ENCODE assay signal across 9 mouse cellular contexts in the genomic region with DNA sequence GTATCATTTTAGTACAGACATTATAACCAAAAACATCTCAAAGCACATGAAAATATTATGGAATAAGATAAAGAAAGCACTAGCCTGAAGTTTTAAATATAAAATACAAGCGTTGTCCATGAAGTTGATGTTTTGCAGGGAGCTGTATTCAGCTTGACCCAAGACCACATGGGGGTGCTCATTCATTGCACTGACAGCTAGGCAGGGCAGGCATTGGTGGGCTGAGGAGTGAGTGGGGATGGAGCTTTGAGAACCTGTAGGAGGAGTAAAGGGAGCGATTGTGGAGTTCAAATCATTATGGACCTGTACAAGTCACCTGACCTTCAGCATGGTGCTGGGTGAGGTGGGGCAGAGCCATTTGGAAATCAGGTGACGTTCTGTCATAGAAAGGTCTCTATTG. TPM values are rescaled to one million over a fixed set of nuclear protein-coding genes. Genes with fewer than 3 reads are reported as not detected.
DNase-seq lines count a peak whose midpoint lies in the region; ATAC-seq and TF ChIP-seq lines count a peak whose summit lies in the region.
"Had no signal": no experiment of that assay in that cellular context is flagged by ENCODE, and none has a peak within 500 bp of the region (broad histone marks: within the 10 kb centered on the region; RNA-seq: fewer than 3 reads in every experiment).

No protein-coding gene starts in this region.

- no peaks in the 10 kb centered on the region for H3K36me3 ChIP-seq in heart, embryonic 11.5 days (ENCODE audit: control insufficient read depth, insufficient read depth, low read length)
- H3K36me3 ChIP-seq in heart, postnatal 0 days (replicated peaks; ENCODE audit: control insufficient read depth, insufficient read depth, low read length), result no peaks in the 10 kb centered on the region
- H3K36me3 ChIP-seq in liver, embryonic 14.5 days (replicated peaks; ENCODE audit: control insufficient read depth, insufficient read depth, low read depth), result no peaks in the 10 kb centered on the region

- ATAC-seq in heart, embryonic 11.5 days (replicated peaks; ENCODE audit: insufficient number of reproducible peaks, low FRiP score, low TSS enrichment), result peak; percentile 35; the same call in 1 of the 2 replicates
- ATAC-seq in heart, postnatal 0 days (ENCODE audit: insufficient read depth, low read depth), result peak; percentile 75; the same call in 1 of the 2 replicates
- no peak for ATAC-seq in liver, embryonic 14.5 days (ENCODE audit: insufficient read depth)

- no peaks in the 10 kb centered on the region for H3K4me1 ChIP-seq in heart, embryonic 11.5 days (ENCODE audit: control insufficient read depth, insufficient read depth, low read length)
- no peaks in the 10 kb centered on the region for H3K4me1 ChIP-seq in heart, postnatal 0 days (ENCODE audit: control insufficient read depth, insufficient read depth)
- no peaks in the 10 kb centered on the region for H3K4me1 ChIP-seq in liver, embryonic 14.5 days (replicated peaks; ENCODE audit: control insufficient read depth in 2 of 2, insufficient read depth in 2 of 2, low read length in 1 of 2)

- H3K4me2 ChIP-seq in heart, embryonic 11.5 days, result peak overlapping the region; percentile 63
- H3K4me2 ChIP-seq in heart, postnatal 0 days (ENCODE audit: low read depth, low read length), result peak overlapping the region; percentile 62
- H3K4me2 ChIP-seq in liver, embryonic 14.5 days (ENCODE audit: low read depth), result no peak overlapping the region

- H3K9me3 ChIP-seq in heart, embryonic 11.5 days (replicated peaks; ENCODE audit: control insufficient read depth, low read length), result no peaks in the 10 kb centered on the region
- H3K9me3 ChIP-seq in heart, postnatal 0 days (replicated peaks; ENCODE audit: control insufficient read depth, low read length), result no peaks in the 10 kb centered on the region
- no peaks in the 10 kb centered on the region for H3K9me3 ChIP-seq in liver, embryonic 14.5 days (ENCODE audit: control insufficient read depth, low read length)

- intact Hi-C loops in heart, postnatal 25 days (cut with DNase I), result no loop called here

- no peak for DNase-seq in heart, postnatal 25 days (ENCODE audit: low spot score)
- peak; percentile 82 for DNase-seq in embryo, embryonic 10 days (ENCODE audit: low spot score)
- peak; percentile 51 for DNase-seq in heart, postnatal 0 days (ENCODE audit: low spot score)
- no peak for DNase-seq in liver, embryonic 14.5 days (ENCODE audit: low read depth in 3 of 3, low spot score in 3 of 3)
- peak; percentile 27 for DNase-seq in retina, postnatal 7 days (ENCODE audit: low read depth, low spot score)
- no peak for DNase-seq in B cell, adult 2 months
- no peak for DNase-seq in left cerebral cortex, adult 9 months (ENCODE audit: low spot score in 2 of 2)

- 27% methylated on average over 3 of the region's 3 CpGs for WGBS in heart, embryonic 11.5 days (ENCODE audit: insufficient replicate concordance)
- 32% methylated on average over 3 of the region's 3 CpGs for WGBS in heart, postnatal 0 days
- 32% methylated on average over 3 of the region's 3 CpGs for WGBS in liver, embryonic 14.5 days (ENCODE audit: insufficient replicate concordance)

- TF ChIP-seq CTCF in heart, postnatal 0 days (IDR thresholded peaks at IDR 0.05; ENCODE audit: low read depth), result peak; percentile 71
- TF ChIP-seq CTCF in liver, embryonic 14.5 days (IDR thresholded peaks at IDR 0.05; ENCODE audit: low read depth), result peak; percentile 44

- TF ChIP-seq EP300 in heart, postnatal 0 days (IDR thresholded peaks at IDR 0.05; ENCODE audit: low read depth), result no peak
- TF ChIP-seq EP300 in liver, embryonic 14.5 days (IDR thresholded peaks at IDR 0.05; ENCODE audit: low read depth), result no peak

- H3K4me3 ChIP-seq in heart, embryonic 11.5 days (ENCODE audit: low read depth, low read length), result peak overlapping the region; percentile 40; the same call in 1 of the 2 replicates
- peak overlapping the region; percentile 34; the same call in 1 of the 2 replicates for H3K4me3 ChIP-seq in heart, postnatal 0 days (ENCODE audit: low read depth, low read length)
- H3K4me3 ChIP-seq in liver, embryonic 14.5 days (ENCODE audit: insufficient read depth in 1 of 2, low read depth in 2 of 2, low read length in 2 of 2), result no peak overlapping the region

- H3K27me3 ChIP-seq in heart, embryonic 11.5 days (ENCODE audit: control insufficient read depth, insufficient read depth, low read length), result no peaks in the 10 kb centered on the region
- H3K27me3 ChIP-seq in heart, postnatal 0 days (ENCODE audit: control insufficient read depth, insufficient read depth, low read length), result no peaks in the 10 kb centered on the region
- no peaks in the 10 kb centered on the region for H3K27me3 ChIP-seq in liver, embryonic 14.5 days (ENCODE audit: control insufficient read depth, insufficient read depth, low read length)

- no peak overlapping the region for H3K9ac ChIP-seq in heart, embryonic 11.5 days (ENCODE audit: low read depth, low read length)
- no peak overlapping the region for H3K9ac ChIP-seq in heart, postnatal 0 days (replicated peaks; ENCODE audit: low read depth, low read length)
- no peak overlapping the region for H3K9ac ChIP-seq in liver, embryonic 14.5 days (replicated peaks)

- H3K27ac ChIP-seq in heart, embryonic 11.5 days (ENCODE audit: low read depth, low read length), result no peak overlapping the region
- no peak overlapping the region for H3K27ac ChIP-seq in heart, postnatal 0 days (ENCODE audit: low read depth)
- H3K27ac ChIP-seq in liver, embryonic 14.5 days, result no peak overlapping the region

RNA-seq across cellular contexts. Expression of a gene that starts 14.1 kb away (rescaled TPM):
- polyA plus RNA-seq in heart, embryonic 11.5 days (2014; fragmentation: Nextera tagmentation; extraction: Ambion mirVana), result 0.20 TPM in 1 of 2 replicates, not detected in the other
- total RNA-seq in heart, postnatal 25 days (2021), result not detected
- total RNA-seq in heart, postnatal 0 days (2014; rRNA removed; ENCODE audit: low replicate concordance), result not detected in 2 replicates
- not detected in 2 replicates for polyA plus RNA-seq in heart, postnatal 0 days (2015; fragmentation: Nextera tagmentation; extraction: Ambion mirVana)
- polyA plus RNA-seq in liver, embryonic 14.5 days (2012; rRNA removed), result 0.02 TPM in 1 of 2 replicates, not detected in the other
- not detected in 2 replicates for polyA plus RNA-seq in liver, embryonic 14.5 days (2014; fragmentation: Nextera tagmentation; extraction: Ambion mirVana)
- total RNA-seq: MEL had no signal

RNA-seq across cellular contexts. Expression of a gene that starts 24.8 kb away (rescaled TPM):
- polyA plus RNA-seq in heart, embryonic 11.5 days (2014; fragmentation: Nextera tagmentation; extraction: Ambion mirVana), result 11.1 and 11.2 TPM in 2 replicates
- 1 to 10 TPM; 6.0 to 6.2 TPM for total RNA-seq in heart, postnatal 25 days (2021)
- 2.7 and 5.2 TPM in 2 replicates for total RNA-seq in heart, postnatal 0 days (2014; rRNA removed; ENCODE audit: low replicate concordance)
- polyA plus RNA-seq in heart, postnatal 0 days (2015; fragmentation: Nextera tagmentation; extraction: Ambion mirVana), result 4.5 and 8.1 TPM in 2 replicates
- polyA plus RNA-seq in liver, embryonic 14.5 days (2012; rRNA removed), result 1.4 and 1.6 TPM in 2 replicates
- polyA plus RNA-seq in liver, embryonic 14.5 days (2014; fragmentation: Nextera tagmentation; extraction: Ambion mirVana), result 1.3 and 1.7 TPM in 2 replicates

Comparison
In these comparisons a context has a peak if more than half of its experiments do, and no peak if none do; other contexts are left out.
1. DNase-seq: peak in embryo, embryonic 10 days (single experiment), heart, postnatal 0 days (single experiment) and retina, postnatal 7 days (single experiment); none in heart, postnatal 25 days (single experiment), liver, embryonic 14.5 days (0 of 3), B cell, adult 2 months (0 of 2) and left cerebral cortex, adult 9 months (0 of 2).
2. H3K4me3 ChIP-seq: peak in heart, embryonic 11.5 days (single experiment) and heart, postnatal 0 days (single experiment); none in liver, embryonic 14.5 days (0 of 2).